Mouse (Mus musculus) intestine, postnatal 0 days (tissue): Measurements from ENCODE around the gene Dock11. TPM values are rescaled to one million over a fixed set of nuclear protein-coding genes. Genes with fewer than 3 reads are reported as not detected.

Experiments used
- ATAC-seq: fragments of 200-750 bp; cut with Nextera tagmentation; 2 replicates; pipeline ENCODE4 v1.8.0; 2017; ENCODE audit warnings: mild to moderate bottlenecking, moderate TSS enrichment, moderate library complexity
- H3K27ac ChIP-seq: fragments of 300-500 bp; sonication (generic); 2 replicates; pipeline ENCODE4 v1.5.1; 2014; ENCODE audit warnings: mild to moderate bottlenecking, low read depth, low read length, moderate library complexity
- H3K27me3 ChIP-seq: fragments of 300-500 bp; sonication (generic); replicated peaks from 2 replicates; pipeline ENCODE4 v1.6.1; 2014; ENCODE audit warnings: low read length, mixed read lengths; ENCODE audit not compliant: control insufficient read depth, insufficient read depth
- H3K36me3 ChIP-seq: fragments of 300-500 bp; sonication (generic); 2 replicates; pipeline ENCODE4 v1.6.1; 2014; ENCODE audit warnings: mild to moderate bottlenecking, moderate library complexity; ENCODE audit not compliant: control insufficient read depth, insufficient read depth
- H3K4me1 ChIP-seq: fragments of 300-500 bp; sonication (generic); replicated peaks from 2 replicates; pipeline ENCODE4 v1.6.1; 2014; ENCODE audit warnings: antibody characterized with exemption, low read length, mixed read lengths; ENCODE audit not compliant: control insufficient read depth, insufficient read depth
- H3K4me2 ChIP-seq: fragments of 300-500 bp; sonication (generic); replicated peaks from 2 replicates; pipeline ENCODE4 v1.6.1; 2014; ENCODE audit warnings: low read depth, mild to moderate bottlenecking, moderate library complexity
- H3K4me3 ChIP-seq: fragments of 300-500 bp; sonication (generic); 2 replicates; pipeline ENCODE4 v1.5.1; 2014; ENCODE audit warnings: low read depth, low read length
- H3K9ac ChIP-seq: fragments of 300-500 bp; sonication (generic); 2 replicates; pipeline ENCODE4 v1.6.1; 2014; ENCODE audit warnings: mild to moderate bottlenecking, low read depth, low read length
- H3K9me3 ChIP-seq: fragments of 300-500 bp; sonication (generic); 2 replicates; pipeline ENCODE4 v1.6.1; 2016; ENCODE audit warnings: mixed run types; ENCODE audit not compliant: control insufficient read depth
- CTCF ChIP-seq: sonication (generic); IDR thresholded peaks from 2 replicates; pipeline ENCODE4 v1.5.1; 2016; ENCODE audit warnings: low read depth, mild to moderate bottlenecking, control low read depth, antibody characterized with exemption, moderate library complexity
- WGBS: fragments of 180-500 bp; shearing (Covaris S2); extraction: QIAGEN DNeasy Blood & Tissue Kit; methylation state at CpG from one replicate; pipeline ENCODE4 v1.1.7; 2014; 5-methylcytosine and 5-hydroxymethylcytosine counted together
- polyA plus RNA-seq: library from polyadenylated mRNA; unstranded; fragments of >200 nt; fragmentation: Nextera tagmentation; extraction: Ambion mirVana; gene quantifications from 2 replicates; pipeline ENCODE4 v1.2.1, GENCODE M21; 2015

The Dock11 gene
- polyA plus RNA-seq, 1 experiment from 2014 or later = 3.2 TPM

- Histone ChIP-seq H3K4me1 (0 out of 2 replicates have a peak, but pooled peaks cover 4% of the 10 kb centered on the region), H3K4me3 (no peak overlapping the region), H3K9ac (no peak overlapping the region), H3K9me3 (no peaks in the 10 kb centered on the region), H3K36me3 (no peaks in the 10 kb centered on the region), H3K27ac (no peak overlapping the region), H3K27me3 (no peaks in the 10 kb centered on the region), H3K4me2 (no peak overlapping the region)
- no peak for ATAC-seq
- WGBS = 34% methylated on average over 3 of the region's 3 CpGs
- no peak for TF ChIP-seq CTCF
Observed at GRCm38 (mm10) chrX:36108601-36109000, 220.0 kb downstream of the Dock11 start.

- H3K36me3 ChIP-seq = no peaks in the 10 kb centered on the region
- H3K4me2 ChIP-seq = peak within 1 kb of the TSS; percentile 73
- H3K27me3 ChIP-seq = no peaks in the 10 kb centered on the region
- no peaks in the 10 kb centered on the region for H3K9me3 ChIP-seq
- WGBS = 22% methylated on average over 41 of the region's 51 CpGs
- no peak; the same call in 1 of the 2 replicates for TF ChIP-seq CTCF
- peak within 1 kb of the TSS; percentile 60 for H3K27ac ChIP-seq
- peak within 1 kb of the TSS; percentile 57 for H3K9ac ChIP-seq
- H3K4me1 ChIP-seq = 0 out of 2 replicates have a peak, but pooled peaks cover 4% of the 10 kb centered on the region
- peak within 1 kb of the TSS; percentile 54 for H3K4me3 ChIP-seq
- peak; percentile 88 for ATAC-seq
Observed at GRCm38 (mm10) chrX:36111622-36112421, 223.2 kb downstream of the Dock11 start, which contains the start of gene Il13ra1. Gene Il13ra1, plus strand, starts transcription at chrX:36112110.

GRCm38 (mm10) chrX:36112422-36112750 is 223.8 kb downstream of the Dock11 start:
- WGBS = 20% methylated on average over 9 of the region's 9 CpGs
- Histone ChIP-seq H3K36me3 (no peaks in the 10 kb centered on the region), H3K9ac (peak overlapping the region; percentile 57), H3K27ac (peak overlapping the region; percentile 60; the same call in 1 of the 2 replicates), H3K27me3 (no peaks in the 10 kb centered on the region), H3K9me3 (no peaks in the 10 kb centered on the region), H3K4me3 (peak overlapping the region; percentile 54), H3K4me1 (0 out of 2 replicates have a peak, but pooled peaks cover 4% of the 10 kb centered on the region), H3K4me2 (peak overlapping the region; percentile 73)
- ATAC-seq = no peak; the same call in 1 of the 2 replicates
- no peak for TF ChIP-seq CTCF

GRCm38 (mm10) chrX:36115171-36115570 is 226.5 kb downstream of the Dock11 start:
- ATAC-seq = no peak
- H3K36me3 ChIP-seq = no peaks in the 10 kb centered on the region
- H3K9me3 ChIP-seq = no peaks in the 10 kb centered on the region
- H3K27me3 ChIP-seq = no peaks in the 10 kb centered on the region
- H3K27ac ChIP-seq = no peak overlapping the region
- no peak for TF ChIP-seq CTCF
- H3K4me1 ChIP-seq = no peaks in the 10 kb centered on the region
- H3K4me3 ChIP-seq = no peak overlapping the region
- no peak overlapping the region for H3K9ac ChIP-seq
- H3K4me2 ChIP-seq = no peak overlapping the region
- 71% methylated on average over 4 of the region's 4 CpGs for WGBS

Other genes with a start within 250 kb of the Dock11 start
- gene Il13ra1, start 223.3 kb downstream of the Dock11 start, polyA plus RNA-seq = 26.9 and 28.1 TPM in 2 replicates